Mouse (Mus musculus): ENCODE results near the gene Olfr1297.

Gene Olfr1297

GRCm38 (mm10) chr2:111626397-111626796, at the start of gene Olfr1297:
Gene Olfr1297, minus strand, starts transcription at chr2:111626497.
- no peak for DNase-seq

- no peak for DNase-seq
These were observed 34.8 kb upstream of the Olfr1297 start, which contains the start of gene Olfr1299 for GRCm38 (mm10) chr2:111661119-111661518. Gene Olfr1299, plus strand, starts transcription at chr2:111661419.

DNA sequence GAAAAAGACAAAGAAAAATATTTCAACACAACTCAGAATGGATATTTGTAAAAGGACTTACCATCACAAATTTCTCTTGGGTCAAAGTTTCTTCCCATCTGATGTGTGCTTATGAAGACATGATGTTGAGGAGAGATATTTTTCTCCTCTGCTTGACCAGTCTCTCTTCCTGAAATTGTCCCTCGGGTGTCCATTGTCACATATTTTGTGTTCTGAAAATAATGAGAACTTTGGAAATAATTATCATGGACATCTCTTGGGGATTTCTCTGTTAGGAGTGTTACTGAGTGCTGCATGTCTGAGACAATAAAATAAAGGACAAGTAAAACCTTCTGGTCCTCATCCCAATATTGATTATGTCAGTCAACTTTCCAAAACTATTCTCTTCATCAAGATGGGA, 22.8 kb upstream of the Olfr1297 start, which contains the start of gene Olfr1298:
Olfr1298 (minus strand) TSS at position 101 of the 400 bp plus-strand sequence.
- no peak for DNase-seq

DNA sequence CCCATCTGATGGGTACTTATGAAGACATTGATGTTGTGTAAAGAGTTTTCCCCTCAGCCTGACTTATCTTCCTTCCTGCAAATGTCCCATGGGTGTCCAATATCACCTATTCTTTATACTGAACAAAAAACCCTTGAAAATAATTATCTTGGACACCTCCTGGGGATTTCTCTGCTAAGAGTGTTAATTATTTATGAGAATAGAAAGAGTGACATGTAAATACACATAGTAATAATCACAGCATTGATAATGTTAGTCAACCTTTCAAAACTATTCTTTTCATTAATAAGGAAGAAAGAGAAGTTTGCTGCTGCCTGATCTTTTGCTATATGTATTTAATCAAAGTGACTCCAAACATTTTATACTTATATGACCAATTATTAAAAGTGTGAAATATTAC, 56.7 kb downstream of the Olfr1297 start, which contains the start of gene Olfr1295:
Olfr1295 (minus strand) TSS at position 101 of the 400 bp plus-strand sequence.
- no peak for DNase-seq
